Mouse (Mus musculus) granulocyte monocyte progenitor cell, adult 5-6 weeks (primary cell): ENCODE measurements around the gene Antxr2. TPM values are rescaled to one million over a fixed set of nuclear protein-coding genes. Genes with fewer than 3 reads are reported as not detected.

Experiments
- ATAC-seq: replicated peaks from 2 replicates; pipeline ENCODE4 v1.8.0; 2016; ENCODE audit warnings: mild to moderate bottlenecking, moderate TSS enrichment, inconsistent platforms; ENCODE audit not compliant: poor library complexity, severe bottlenecking
- total RNA-seq, 2 experiments: library from RNA; stranded (forward) in 1 of 2; stranded (reverse) in 1 of 2; fragments of 200-712, 200-1000 nt in 1 of 2; fragments of >200 nt in 1 of 2; fragmentation: Nextera tagmentation in 1 of 2; gene quantifications; 2 replicates each; pipeline ENCODE4 v1.2.3; 2014 to 2017

Antxr2 gene
- total RNA-seq (2014; fragmentation: Nextera tagmentation) (6.1 and 9.5 TPM in 2 replicates), total RNA-seq (2017) (8.3 and 9.1 TPM in 2 replicates)

DNA sequence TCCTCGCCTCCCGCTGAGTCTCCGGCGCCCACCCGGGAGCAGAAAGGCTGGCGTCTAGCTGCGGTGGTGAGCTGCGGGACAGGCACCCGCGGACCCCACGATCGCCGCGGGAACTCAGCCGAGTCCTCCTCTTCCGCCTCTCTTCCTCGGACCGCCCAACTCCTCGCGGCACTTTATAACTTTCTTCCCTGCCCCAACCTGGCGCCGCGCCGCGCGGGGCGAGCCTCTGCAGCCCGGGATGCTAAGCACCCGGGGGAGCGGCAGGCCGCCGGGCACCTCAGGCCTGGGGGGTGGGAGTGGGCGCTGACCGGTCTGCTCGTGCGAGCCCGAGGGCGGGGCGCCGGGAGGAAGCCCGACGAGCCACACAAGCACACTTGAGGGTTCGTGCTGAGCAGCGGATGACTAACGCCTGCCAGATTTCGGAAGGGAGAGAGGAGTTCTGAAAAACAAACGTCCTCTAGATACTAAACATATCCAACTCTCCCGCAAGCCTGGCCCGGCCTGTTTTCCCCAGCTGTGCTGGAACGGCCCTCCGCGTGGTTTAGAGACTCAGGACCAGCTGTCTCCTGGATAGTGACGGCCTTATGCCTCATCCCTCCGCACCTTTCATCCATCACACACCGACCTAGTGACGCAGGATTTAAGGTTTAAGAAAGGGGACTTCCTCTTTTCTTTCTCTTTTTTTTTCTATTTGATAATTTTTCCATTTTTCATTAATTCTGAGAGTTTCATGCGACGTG is at the start of gene Antxr2:
Gene Antxr2 (minus strand): TSS at position 142 of the 740 bp plus-strand sequence.
- peak; percentile 44 for ATAC-seq

DNA sequence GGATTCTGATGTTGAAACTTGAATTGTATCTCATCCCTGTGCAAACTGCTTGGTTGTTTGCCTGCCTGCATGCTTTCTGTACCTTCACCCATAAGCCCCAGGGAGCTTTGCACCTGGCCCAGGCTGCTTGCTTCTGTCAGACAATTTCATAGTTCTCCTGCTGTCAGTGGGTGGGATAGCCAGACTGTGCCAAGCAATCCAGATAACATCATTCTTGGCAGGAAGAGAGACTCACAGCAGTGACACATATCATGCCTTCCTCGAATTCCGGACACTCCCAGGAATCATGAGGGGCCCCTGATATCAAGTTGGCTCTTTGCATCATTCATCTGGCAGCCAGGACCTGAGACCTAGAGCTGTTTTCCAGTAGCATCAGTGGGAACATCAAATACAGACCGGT is 45.8 kb upstream of the Antxr2 start:
- no peak for ATAC-seq

DNA sequence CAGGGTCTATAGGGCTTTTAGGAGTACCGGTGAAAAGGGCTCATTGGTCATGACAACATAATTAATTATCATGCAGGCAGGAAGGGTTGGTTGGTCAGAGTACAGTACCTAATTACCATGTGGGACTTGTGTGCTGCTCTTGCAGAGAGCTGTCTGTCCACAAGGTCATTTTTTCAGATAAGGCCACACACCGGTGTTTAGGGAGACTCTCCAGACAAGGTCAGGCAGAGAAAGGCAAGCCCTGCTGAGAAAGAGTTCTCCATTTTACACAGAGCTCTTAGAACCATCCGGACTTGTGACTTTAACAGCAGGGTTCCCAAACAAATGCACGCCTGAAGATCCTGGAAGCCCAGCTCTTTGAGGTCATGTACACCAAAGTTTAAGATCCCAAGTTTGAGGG is 38.3 kb upstream of the Antxr2 start:
- no peak for ATAC-seq

GRCm38 (mm10) chr5:98055275-98055674 is 24.4 kb upstream of the Antxr2 start:
- peak; percentile 76 for ATAC-seq

- peak; percentile 97 for ATAC-seq
These were observed 24.0 kb upstream of the Antxr2 start for GRCm38 (mm10) chr5:98054834-98055233.

GRCm38 (mm10) chr5:98034928-98035327 is 4.1 kb upstream of the Antxr2 start:
- no peak for ATAC-seq

DNA sequence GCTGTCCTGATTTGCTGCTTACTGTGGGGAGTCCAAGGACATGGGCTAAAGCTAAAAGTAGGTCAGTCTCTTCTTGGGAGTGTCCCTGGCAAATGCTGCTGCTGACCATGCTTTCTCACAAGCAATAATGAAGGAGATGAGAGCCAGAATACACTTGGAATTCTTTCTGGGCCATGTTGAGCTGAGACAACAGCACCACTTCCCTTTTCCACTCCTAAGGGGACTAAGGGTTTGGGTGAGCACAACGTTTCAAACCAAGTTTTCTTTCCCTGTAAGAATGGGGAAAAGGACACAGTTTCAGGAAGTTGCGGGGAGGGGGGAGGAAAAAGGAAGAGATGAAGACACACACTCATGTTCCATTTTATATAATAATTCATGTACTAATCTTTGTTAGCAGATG is 3.4 kb upstream of the Antxr2 start:
- peak; percentile 40 for ATAC-seq

- peak; percentile 74 for ATAC-seq
These were observed 2.1 kb upstream of the Antxr2 start for GRCm38 (mm10) chr5:98032803-98033420.

- ATAC-seq, result peak; percentile 36
These were observed 547 bp downstream of the Antxr2 start for GRCm38 (mm10) chr5:98030091-98030901.

- ATAC-seq, result no peak
These were observed 3.0 kb downstream of the Antxr2 start for GRCm38 (mm10) chr5:98027688-98028389.

GRCm38 (mm10) chr5:98025921-98026320 is 4.9 kb downstream of the Antxr2 start:
- ATAC-seq, result no peak

DNA sequence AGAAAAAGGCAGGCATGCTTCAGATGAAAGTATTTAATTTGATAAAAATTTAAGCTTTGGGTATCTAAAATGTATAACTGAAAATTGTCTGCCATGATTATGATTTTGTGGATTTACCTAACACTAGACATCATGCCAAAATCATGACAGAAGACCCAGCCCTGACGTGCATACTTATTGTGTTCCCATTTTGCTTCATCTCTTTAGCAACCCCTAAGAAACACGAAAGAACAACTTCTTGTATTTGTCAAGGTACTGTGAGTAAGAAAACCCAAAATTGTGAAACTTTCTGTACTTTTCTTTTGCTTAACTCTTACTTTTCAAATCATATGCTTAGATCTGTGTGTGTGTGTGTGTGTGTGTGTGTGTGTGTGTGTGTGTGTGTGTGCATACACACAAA is 6.3 kb downstream of the Antxr2 start:
- 0 out of 2 replicates have a peak, but pooled peaks have one; percentile 30 for ATAC-seq

- no peak for ATAC-seq
These were observed 9.3 kb downstream of the Antxr2 start for GRCm38 (mm10) chr5:98021518-98021917.

- ATAC-seq, result 0 out of 2 replicates have a peak, but pooled peaks have one; percentile 6
These were observed 10.2 kb downstream of the Antxr2 start for GRCm38 (mm10) chr5:98020658-98021057.

DNA sequence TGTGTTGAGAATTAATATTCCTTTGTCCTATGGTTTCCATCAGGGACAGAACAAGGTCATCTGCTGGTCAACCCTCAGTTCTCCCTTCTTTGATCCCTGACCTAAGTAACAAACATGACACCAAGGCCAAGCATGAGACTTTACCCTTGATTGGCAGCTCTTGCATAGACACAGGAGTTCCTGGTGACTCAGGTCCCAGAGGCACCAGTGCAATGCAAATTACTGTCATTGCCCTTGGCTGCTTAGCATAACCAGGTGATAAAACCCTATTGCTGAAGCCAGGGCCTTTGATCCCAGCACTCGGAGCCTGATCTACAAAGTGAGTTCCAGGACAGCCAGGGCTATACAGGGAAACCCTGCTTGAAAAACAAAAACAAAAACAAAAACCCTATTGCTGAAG is 11.4 kb downstream of the Antxr2 start:
- ATAC-seq, result no peak

DNA sequence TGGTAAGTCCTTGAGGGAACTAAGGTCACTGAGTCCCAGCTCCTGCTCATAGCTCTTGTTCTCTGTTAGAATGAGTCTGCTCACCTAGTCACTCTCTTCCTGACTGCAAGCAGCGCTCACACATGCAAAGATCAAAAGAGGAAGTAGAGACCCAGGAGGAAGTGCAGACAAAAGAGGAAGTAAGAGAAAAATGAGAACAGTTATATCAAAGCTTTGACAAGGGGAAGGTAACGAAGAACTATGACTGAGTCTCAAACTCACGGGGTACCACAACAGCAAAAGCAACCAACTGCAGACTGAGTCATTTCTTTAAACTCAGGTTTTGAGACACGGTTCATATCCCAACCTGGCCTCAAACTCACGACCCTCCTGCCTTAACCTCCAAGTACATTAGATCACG is 12.7 kb downstream of the Antxr2 start:
- peak; percentile 81 for ATAC-seq

DNA sequence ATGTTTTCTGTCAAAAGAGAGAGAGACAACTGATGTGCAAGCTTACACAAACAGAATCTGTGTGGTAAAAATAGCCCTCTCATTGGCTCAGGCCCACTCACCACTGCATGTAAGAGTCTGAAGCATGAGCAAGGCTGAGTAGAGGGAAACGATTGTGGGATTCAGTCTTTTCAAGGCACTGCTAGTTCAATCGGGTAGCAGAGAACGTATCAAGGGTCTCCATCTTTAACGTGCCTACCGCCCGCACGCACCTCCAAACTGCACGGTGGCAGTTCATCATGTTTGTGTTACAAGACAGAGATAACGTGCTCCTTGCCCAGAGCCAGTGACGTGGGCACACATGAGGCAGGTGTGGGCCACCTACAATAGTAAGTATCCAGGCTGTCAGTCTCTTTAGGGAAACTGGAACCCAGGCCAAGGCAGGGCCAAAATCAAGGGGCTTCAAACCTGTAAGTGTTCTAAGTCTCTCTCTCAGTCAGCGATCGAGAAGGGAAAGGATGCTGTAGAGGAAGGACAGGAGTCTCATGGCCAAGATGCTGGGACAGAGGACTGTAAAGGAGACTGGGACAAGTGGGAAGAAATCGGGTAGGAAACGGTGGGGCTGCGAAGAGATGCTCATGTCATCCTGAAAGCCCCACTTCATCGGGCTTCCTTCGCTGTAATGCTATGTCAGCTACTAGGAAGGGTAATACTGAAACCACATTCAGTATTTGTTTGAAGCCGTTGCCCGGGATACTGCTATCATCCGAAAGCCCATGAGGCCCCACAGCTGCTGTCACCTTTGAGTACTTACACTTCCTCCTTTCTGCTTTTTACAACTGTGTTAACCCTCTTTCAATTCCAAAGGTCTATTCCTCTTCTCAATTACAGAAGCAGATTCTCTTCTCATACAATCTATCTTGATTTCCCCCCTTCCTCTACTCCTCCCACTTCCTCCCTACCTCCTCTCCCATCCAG is 14.3 kb downstream of the Antxr2 start:
- peak; percentile 86 for ATAC-seq

- ATAC-seq, result no peak
These were observed 25.1 kb downstream of the Antxr2 start for GRCm38 (mm10) chr5:98005751-98006150.

DNA sequence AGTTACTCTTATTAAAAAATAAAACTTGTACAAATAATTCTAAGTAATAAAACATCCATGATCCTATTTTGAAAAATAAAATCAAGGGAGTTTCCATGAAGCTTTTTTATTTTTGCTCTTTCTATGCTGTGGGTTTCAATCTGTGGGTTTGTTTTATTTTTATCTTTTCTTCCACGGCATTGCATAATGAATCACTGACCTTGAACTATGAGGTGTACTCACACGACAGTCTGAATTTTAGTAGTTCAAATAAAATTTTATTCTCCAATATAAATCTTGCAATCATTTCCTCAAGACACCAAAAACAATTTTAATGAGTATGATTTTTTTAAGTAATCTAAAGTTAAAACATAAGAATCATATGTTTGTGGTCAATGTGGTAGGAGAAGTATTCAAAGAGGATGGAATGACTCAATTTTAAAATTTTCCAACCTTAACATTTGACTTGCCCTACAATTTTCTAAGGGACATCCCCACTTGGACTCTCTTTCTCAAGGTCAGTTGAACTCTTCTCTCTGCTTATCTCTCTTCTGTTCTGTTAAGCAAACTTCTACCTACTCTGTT is 31.5 kb downstream of the Antxr2 start:
- ATAC-seq, result no peak
